7 mouse cellular contexts compared by ENCODE assay signal in the genomic region with DNA sequence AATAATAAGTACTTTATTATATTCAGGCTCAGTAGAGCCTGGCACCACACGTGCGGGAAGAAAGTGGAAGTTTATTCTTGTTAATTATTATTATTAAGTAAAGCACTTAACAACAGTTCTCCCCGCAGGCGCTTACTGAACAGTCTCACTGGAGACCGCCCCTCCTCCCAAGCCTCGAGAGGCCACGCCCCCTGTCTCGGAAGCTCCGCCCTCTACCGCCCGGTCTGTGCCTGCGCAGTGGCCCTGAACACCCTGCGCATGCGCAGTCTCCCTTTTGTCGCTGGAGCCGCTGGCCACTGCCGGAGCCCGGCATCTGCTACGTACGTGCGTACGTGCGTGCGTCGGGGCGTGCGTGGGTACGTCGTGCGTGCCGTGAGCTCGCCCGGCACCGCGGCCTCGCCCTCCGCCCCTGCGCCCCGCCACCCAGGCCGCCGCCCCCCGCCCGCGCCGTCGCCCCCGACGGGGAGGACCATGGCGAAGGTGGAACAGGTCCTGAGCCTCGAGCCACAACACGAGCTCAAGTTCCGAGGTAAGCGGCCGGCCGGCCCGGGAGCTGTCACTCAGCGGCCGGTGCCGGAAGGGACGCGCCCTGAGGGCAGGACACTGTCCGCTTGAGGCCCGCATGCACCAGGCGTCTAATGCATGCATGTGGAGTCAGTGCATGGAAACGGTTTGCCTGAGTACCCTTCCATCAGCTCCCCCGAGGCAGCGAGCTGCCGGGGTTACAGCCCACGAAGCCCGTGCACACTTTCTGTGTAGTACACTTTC. TPM values are rescaled to one million over a fixed set of nuclear protein-coding genes. Genes with fewer than 3 reads are reported as not detected.
DNase-seq lines count a peak whose midpoint lies in the region; ATAC-seq and TF ChIP-seq lines count a peak whose summit lies in the region.

A gene (plus strand): TSS at position 290 of the 768 bp plus-strand sequence.

- intact Hi-C loops in left cerebral cortex, postnatal 4 days (cut with DNase I): loop anchor here (10.0 kb wide), 1 partner anchor 557 kb away; no protein-coding TSS in a partner anchor

- peak within 1 kb of the TSS; percentile 80 for H3K4me2 ChIP-seq in intestine, postnatal 0 days (replicated peaks; ENCODE audit: low read depth)
- H3K4me2 ChIP-seq in midbrain, embryonic 12.5 days (replicated peaks): peak within 1 kb of the TSS; percentile 69

- no peaks in the 10 kb centered on the region for H3K9me3 ChIP-seq in embryonic facial prominence, embryonic 10.5 days
- H3K9me3 ChIP-seq in intestine, postnatal 0 days (ENCODE audit: control insufficient read depth): no peaks in the 10 kb centered on the region
- no peaks in the 10 kb centered on the region for H3K9me3 ChIP-seq in midbrain, embryonic 12.5 days

- H3K27ac ChIP-seq in embryonic facial prominence, embryonic 10.5 days (replicated peaks): peak within 1 kb of the TSS; percentile 93
- peak within 1 kb of the TSS; percentile 89 for H3K27ac ChIP-seq in intestine, postnatal 0 days (ENCODE audit: low read depth, low read length)
- peak within 1 kb of the TSS; percentile 69 for H3K27ac ChIP-seq in midbrain, embryonic 12.5 days (replicated peaks)
- H3K27ac ChIP-seq in small intestine, adult 2 months (ENCODE audit: insufficient read depth, low read depth, low read length): peak within 1 kb of the TSS; percentile 22

- H3K36me3 ChIP-seq in embryonic facial prominence, embryonic 10.5 days (replicated peaks): peaks cover 21% of the 10 kb centered on the region
- no peaks in the 10 kb centered on the region for H3K36me3 ChIP-seq in intestine, postnatal 0 days (ENCODE audit: control insufficient read depth, insufficient read depth)
- H3K36me3 ChIP-seq in midbrain, embryonic 12.5 days: peaks cover 3% of the 10 kb centered on the region; the same call in 1 of the 2 replicates
- no peaks in the 10 kb centered on the region for H3K36me3 ChIP-seq in small intestine, adult 2 months (ENCODE audit: control insufficient read depth, insufficient read depth, low read length)

- peak; percentile 98 for ATAC-seq in intestine, postnatal 0 days
- peak; percentile 97 for ATAC-seq in midbrain, embryonic 12.5 days (ENCODE audit: low FRiP score, low read depth)

- peak within 1 kb of the TSS; percentile 85 for H3K4me3 ChIP-seq in embryonic facial prominence, embryonic 10.5 days
- H3K4me3 ChIP-seq in intestine, postnatal 0 days (ENCODE audit: low read depth, low read length): peak within 1 kb of the TSS; percentile 78
- H3K4me3 ChIP-seq in midbrain, embryonic 12.5 days: peak within 1 kb of the TSS; percentile 75
- H3K4me3 ChIP-seq in small intestine, adult 2 months (ENCODE audit: low read depth, low read length): peak within 1 kb of the TSS; percentile 89

- H3K9ac ChIP-seq in intestine, postnatal 0 days (ENCODE audit: low read depth, low read length): peak within 1 kb of the TSS; percentile 73
- peak within 1 kb of the TSS; percentile 76 for H3K9ac ChIP-seq in midbrain, embryonic 12.5 days (replicated peaks)

- peak; percentile 51 for TF ChIP-seq CTCF in intestine, postnatal 0 days (IDR thresholded peaks at IDR 0.05; ENCODE audit: low read depth)
- TF ChIP-seq CTCF in small intestine, adult 2 months (IDR thresholded peaks at IDR 0.05; ENCODE audit: extremely low read depth, insufficient read length, insufficient replicate concordance, low read depth, low read length): no peak

- DNase-seq in adrenal gland, postnatal 10 days: peak; percentile 100
- DNase-seq in embryonic facial prominence, embryonic 10.5 days (ENCODE audit: low spot score): peak; percentile 100
- peak; percentile 42 for DNase-seq in gonadal fat pad, adult 2 months (ENCODE audit: low read depth)
- DNase-seq in left cerebral cortex, postnatal 4 days: peak; percentile 100

- H3K27me3 ChIP-seq in embryonic facial prominence, embryonic 10.5 days (replicated peaks; ENCODE audit: low read depth, poor library complexity, severe bottlenecking): no peaks in the 10 kb centered on the region
- no peaks in the 10 kb centered on the region for H3K27me3 ChIP-seq in intestine, postnatal 0 days (replicated peaks; ENCODE audit: control insufficient read depth, insufficient read depth, low read length)
- peaks cover 3% of the 10 kb centered on the region; the same call in 1 of the 2 replicates for H3K27me3 ChIP-seq in midbrain, embryonic 12.5 days
- H3K27me3 ChIP-seq in small intestine, adult 2 months (ENCODE audit: control insufficient read depth, insufficient read depth, low read length): no peaks in the 10 kb centered on the region

- 1% methylated on average over 70 of the region's 70 CpGs for WGBS in embryonic facial prominence, embryonic 10.5 days
- 2% methylated on average over 69 of the region's 70 CpGs for WGBS in intestine, postnatal 0 days
- 1% methylated on average over 70 of the region's 70 CpGs for WGBS in midbrain, embryonic 12.5 days
- WGBS in small intestine, adult 2 months: 1% methylated on average over 70 of the region's 70 CpGs

- H3K4me1 ChIP-seq in embryonic facial prominence, embryonic 10.5 days: peaks cover 24% of the 10 kb centered on the region
- peaks cover 9% of the 10 kb centered on the region for H3K4me1 ChIP-seq in intestine, postnatal 0 days (replicated peaks; ENCODE audit: control insufficient read depth, insufficient read depth, low read length)
- H3K4me1 ChIP-seq in midbrain, embryonic 12.5 days: peaks cover 17% of the 10 kb centered on the region
- H3K4me1 ChIP-seq in small intestine, adult 2 months (ENCODE audit: control insufficient read depth, insufficient read depth, insufficient read length, low read length): peaks cover 30% of the 10 kb centered on the region

- no peak for TF ChIP-seq POLR2A in small intestine, adult 2 months (IDR thresholded peaks at IDR 0.05; ENCODE audit: low read depth, low read length)

RNA-seq across cellular contexts. Expression of the gene that starts here (rescaled TPM):
- 100 to 1,000 TPM; 132 to 136 TPM for total RNA-seq in adrenal gland, postnatal 10 days (2021)
- polyA plus RNA-seq in embryonic facial prominence, embryonic 10.5 days (2016; fragmentation: Nextera tagmentation; extraction: Ambion mirVana): 8.1 and 9.8 TPM in 2 replicates
- polyA plus RNA-seq in gonadal fat pad, adult 2 months (2012; rRNA removed): 15.8 and 17.4 TPM in 2 replicates
- polyA plus RNA-seq in intestine, postnatal 0 days (2015; fragmentation: Nextera tagmentation; extraction: Ambion mirVana): 13.5 and 14.9 TPM in 2 replicates
- 10 to 100 TPM; 84.7 to 94.7 TPM for total RNA-seq in left cerebral cortex, postnatal 4 days (2021)
- polyA plus RNA-seq in midbrain, embryonic 12.5 days (2016; fragmentation: Nextera tagmentation; extraction: Ambion mirVana): 11.0 and 14.8 TPM in 2 replicates
- 5.5 and 10.8 TPM in 2 replicates for polyA plus RNA-seq in small intestine, adult 2 months (2012; rRNA removed)

Comparison
In these comparisons a context has a peak if more than half of its experiments do, and no peak if none do; other contexts are left out.
1. Peak in every context shown above with its lines: DNase-seq, ATAC-seq, H3K4me3 ChIP-seq and H3K27ac ChIP-seq.
2. DNase-seq: peak in every context shown above with its lines; median percentile 100 in adrenal gland, postnatal 10 days; 100 in embryonic facial prominence, embryonic 10.5 days; 100 in left cerebral cortex, postnatal 4 days; 42 in gonadal fat pad, adult 2 months.
3. H3K27ac ChIP-seq: peak in every context shown above with its lines; median percentile 93 in embryonic facial prominence, embryonic 10.5 days; 89 in intestine, postnatal 0 days; 69 in midbrain, embryonic 12.5 days; 22 in small intestine, adult 2 months.